Mouse (Mus musculus) kidney, embryonic 16.5 days (tissue): ENCODE results near the gene Pigl. TPM values are rescaled to one million over a fixed set of nuclear protein-coding genes. Genes with fewer than 3 reads are reported as not detected.
"Not testable (repeated sequence)": the region's sequence is repeated elsewhere in the genome, so short reads cannot be mapped to it uniquely, and the experiment has no call there.

Experiments used
- ATAC-seq: fragments of 200-750 bp; cut with Nextera tagmentation; 2 replicates; pipeline ENCODE4 v1.8.0; 2017; ENCODE audit warnings: moderate TSS enrichment; ENCODE audit not compliant: low FRiP score, low TSS enrichment
- H3K27ac ChIP-seq: fragments of 300-500 bp; sonication (generic); 2 replicates; pipeline ENCODE4 v1.5.1; 2014; ENCODE audit warnings: low read length
- H3K27me3 ChIP-seq: fragments of 300-500 bp; sonication (generic); 2 replicates; pipeline ENCODE4 v1.6.1; 2014; ENCODE audit warnings: low read length, control low read depth, mixed read lengths; ENCODE audit not compliant: insufficient read depth
- H3K36me3 ChIP-seq: fragments of 300-500 bp; sonication (generic); 2 replicates; pipeline ENCODE4 v1.6.1; 2014; ENCODE audit warnings: low read length, control low read depth, mixed read lengths; ENCODE audit not compliant: insufficient read depth
- H3K4me1 ChIP-seq: fragments of 300-500 bp; sonication (generic); 2 replicates; pipeline ENCODE4 v1.6.1; 2014; ENCODE audit warnings: low read length, control low read depth, mixed read lengths; ENCODE audit not compliant: insufficient read depth
- H3K4me2 ChIP-seq: fragments of 300-500 bp; sonication (generic); replicated peaks from 2 replicates; pipeline ENCODE4 v1.6.1; 2014; ENCODE audit warnings: low read depth, low read length
- H3K4me3 ChIP-seq: fragments of 300-500 bp; sonication (generic); 2 replicates; pipeline ENCODE4 v1.5.1; 2014; ENCODE audit warnings: mild to moderate bottlenecking, low read length
- H3K9ac ChIP-seq: fragments of 300-500 bp; sonication (generic); replicated peaks from 2 replicates; pipeline ENCODE4 v1.6.1; 2014; ENCODE audit warnings: low read length
- H3K9me3 ChIP-seq: fragments of 300-500 bp; sonication (generic); 2 replicates; pipeline ENCODE4 v1.6.1; 2016; ENCODE audit warnings: low read length, control low read depth
- WGBS: fragments of 180-500 bp; shearing (Covaris S2); extraction: QIAGEN DNeasy Blood & Tissue Kit; methylation state at CpG from one replicate; pipeline ENCODE4 v1.1.7; 2014; 5-methylcytosine and 5-hydroxymethylcytosine counted together
- polyA plus RNA-seq: library from polyadenylated mRNA; unstranded; fragments of >200 nt; fragmentation: Nextera tagmentation; extraction: Ambion mirVana; gene quantifications from 2 replicates; pipeline ENCODE4 v1.2.1, GENCODE M21; 2015

The Pigl gene
- polyA plus RNA-seq, 1 experiment from 2014 or later: 10.9 TPM

DNA sequence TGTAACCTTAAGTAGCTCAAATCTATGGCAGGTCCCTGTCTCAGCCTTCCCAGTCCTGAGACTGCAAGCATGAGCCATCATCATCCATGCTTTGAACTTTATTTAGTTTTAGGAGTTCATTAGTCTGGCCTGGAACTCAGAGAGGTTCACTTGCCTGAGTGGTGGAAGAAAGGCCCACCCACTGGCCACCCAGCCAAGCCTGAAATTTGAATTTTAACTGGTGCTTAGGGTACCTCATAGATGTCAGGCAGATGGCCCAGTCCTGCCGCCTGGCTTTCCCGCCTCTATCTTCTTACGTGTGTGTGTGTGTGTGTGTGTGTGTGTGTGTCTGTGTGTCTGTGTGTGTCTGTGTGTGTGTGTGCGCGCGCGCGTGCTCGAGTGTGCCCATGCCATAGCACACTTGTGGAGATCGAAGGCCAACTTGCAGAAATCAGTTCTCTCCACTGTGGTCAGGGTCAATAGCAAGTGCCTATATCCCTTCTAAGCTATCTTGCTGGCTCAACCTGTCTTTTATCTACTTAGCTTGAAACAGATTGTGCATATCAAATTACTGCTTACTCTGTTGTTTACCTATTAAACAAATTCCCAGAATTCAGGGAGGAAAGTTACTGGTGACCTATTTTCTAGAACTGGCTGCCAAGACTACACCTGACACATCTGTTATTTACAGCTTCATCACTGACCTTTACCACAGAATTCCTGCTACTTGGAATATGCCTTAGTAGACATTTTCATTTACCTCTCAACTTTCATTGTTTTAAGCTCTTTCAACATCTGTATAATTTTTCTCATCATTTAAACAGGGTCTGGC, 29.5 kb downstream of the Pigl start:
- no peak overlapping the region for H3K9ac ChIP-seq
- no peak overlapping the region for H3K27ac ChIP-seq
- H3K27me3 ChIP-seq: no peaks in the 10 kb centered on the region
- no peak for ATAC-seq
- H3K9me3 ChIP-seq: no peaks in the 10 kb centered on the region
- H3K36me3 ChIP-seq: no peaks in the 10 kb centered on the region
- no peak overlapping the region for H3K4me2 ChIP-seq
- no peaks in the 10 kb centered on the region for H3K4me1 ChIP-seq
- 93% methylated on average over 10 of the region's 10 CpGs for WGBS
- H3K4me3 ChIP-seq: no peak overlapping the region

GRCm38 (mm10) chr11:62493701-62494100, 35.4 kb downstream of the Pigl start:
- 96% methylated on average over 6 of the region's 6 CpGs for WGBS
- Histone ChIP-seq H3K27ac (no peak overlapping the region), H3K4me2 (no peak overlapping the region), H3K4me1 (peaks cover 16% of the 10 kb centered on the region), H3K36me3 (no peaks in the 10 kb centered on the region), H3K4me3 (no peak overlapping the region), H3K9ac (no peak overlapping the region), H3K9me3 (no peaks in the 10 kb centered on the region), H3K27me3 (no peaks in the 10 kb centered on the region)
- ATAC-seq: no peak

DNA sequence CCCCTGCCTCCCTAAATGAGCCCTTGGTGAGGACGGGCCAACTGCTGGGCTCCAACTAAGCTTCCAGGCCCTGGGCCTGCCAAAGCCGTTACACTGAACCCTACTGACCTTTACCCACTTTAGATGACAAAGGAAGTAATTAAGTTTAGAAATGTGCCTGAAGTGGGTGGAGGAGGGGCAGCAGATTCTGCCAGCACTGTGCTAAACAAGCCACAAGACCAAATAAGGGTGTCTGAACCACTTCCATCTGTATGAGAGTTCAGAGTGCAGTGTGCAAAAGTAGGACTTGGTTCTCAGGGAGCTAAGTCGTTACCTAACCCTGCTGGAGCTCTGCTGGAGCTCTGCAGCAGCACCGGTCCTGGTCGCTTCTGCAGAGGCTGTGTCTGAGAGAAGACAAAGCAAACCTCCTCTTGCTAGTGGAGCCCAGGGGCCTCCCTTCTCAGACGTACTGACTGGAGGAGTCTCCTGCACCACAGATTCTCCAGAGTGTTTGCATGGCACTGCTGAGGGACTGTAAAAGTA, 36.6 kb downstream of the Pigl start:
- peak; percentile 84 for ATAC-seq
- peaks cover 16% of the 10 kb centered on the region for H3K4me1 ChIP-seq
- 6% methylated on average over 6 of the region's 6 CpGs for WGBS
- H3K9me3 ChIP-seq: no peaks in the 10 kb centered on the region
- H3K27me3 ChIP-seq: no peaks in the 10 kb centered on the region
- no peaks in the 10 kb centered on the region for H3K36me3 ChIP-seq
- no peak overlapping the region for H3K4me3 ChIP-seq
- 0 out of 2 replicates have a peak overlapping the region, but pooled peaks have one; percentile 4 for H3K4me2 ChIP-seq
- peak overlapping the region; percentile 90 for H3K27ac ChIP-seq
- H3K9ac ChIP-seq: peak overlapping the region; percentile 51

- no peaks in the 10 kb centered on the region for H3K27me3 ChIP-seq
- peak overlapping the region; percentile 51; the same call in 1 of the 2 replicates for H3K9ac ChIP-seq
- no peaks in the 10 kb centered on the region for H3K36me3 ChIP-seq
- peaks cover 16% of the 10 kb centered on the region for H3K4me1 ChIP-seq
- H3K4me3 ChIP-seq: no peak overlapping the region
- ATAC-seq: peak; percentile 64
- no peaks in the 10 kb centered on the region for H3K9me3 ChIP-seq
- 19% methylated on average over 7 of the region's 10 CpGs for WGBS
- H3K27ac ChIP-seq: peak overlapping the region; percentile 90
- H3K4me2 ChIP-seq: 0 out of 2 replicates have a peak overlapping the region, but pooled peaks have one; percentile 4
These were observed 37.1 kb downstream of the Pigl start for GRCm38 (mm10) chr11:62495276-62495801.

GRCm38 (mm10) chr11:62496151-62496715, 38.0 kb downstream of the Pigl start:
- H3K4me1 ChIP-seq: peaks cover 16% of the 10 kb centered on the region
- no peaks in the 10 kb centered on the region for H3K9me3 ChIP-seq
- 57% methylated on average over 5 of the region's 5 CpGs for WGBS
- no peak overlapping the region for H3K4me3 ChIP-seq
- no peak overlapping the region for H3K27ac ChIP-seq
- no peak for ATAC-seq
- H3K27me3 ChIP-seq: no peaks in the 10 kb centered on the region
- H3K4me2 ChIP-seq: no peak overlapping the region
- H3K9ac ChIP-seq: no peak overlapping the region
- H3K36me3 ChIP-seq: no peaks in the 10 kb centered on the region

GRCm38 (mm10) chr11:62497181-62497580, 38.9 kb downstream of the Pigl start:
- Histone ChIP-seq H3K27me3 (no peaks in the 10 kb centered on the region), H3K4me1 (peaks cover 16% of the 10 kb centered on the region), H3K36me3 (no peaks in the 10 kb centered on the region), H3K4me3 (no peak overlapping the region), H3K9me3 (no peaks in the 10 kb centered on the region), H3K4me2 (no peak overlapping the region), H3K9ac (no peak overlapping the region), H3K27ac (no peak overlapping the region)
- no peak for ATAC-seq
- WGBS: 46% methylated on average over 3 of the region's 3 CpGs

- H3K27ac ChIP-seq: no peak overlapping the region
- H3K4me1 ChIP-seq: peaks cover 16% of the 10 kb centered on the region
- no peak overlapping the region for H3K4me2 ChIP-seq
- WGBS: 87% methylated on average over 2 of the region's 2 CpGs
- H3K9ac ChIP-seq: no peak overlapping the region
- H3K36me3 ChIP-seq: no peaks in the 10 kb centered on the region
- H3K9me3 ChIP-seq: no peaks in the 10 kb centered on the region
- no peak overlapping the region for H3K4me3 ChIP-seq
- H3K27me3 ChIP-seq: no peaks in the 10 kb centered on the region
- ATAC-seq: no peak
These were observed 40.5 kb downstream of the Pigl start for GRCm38 (mm10) chr11:62498802-62499201.

DNA sequence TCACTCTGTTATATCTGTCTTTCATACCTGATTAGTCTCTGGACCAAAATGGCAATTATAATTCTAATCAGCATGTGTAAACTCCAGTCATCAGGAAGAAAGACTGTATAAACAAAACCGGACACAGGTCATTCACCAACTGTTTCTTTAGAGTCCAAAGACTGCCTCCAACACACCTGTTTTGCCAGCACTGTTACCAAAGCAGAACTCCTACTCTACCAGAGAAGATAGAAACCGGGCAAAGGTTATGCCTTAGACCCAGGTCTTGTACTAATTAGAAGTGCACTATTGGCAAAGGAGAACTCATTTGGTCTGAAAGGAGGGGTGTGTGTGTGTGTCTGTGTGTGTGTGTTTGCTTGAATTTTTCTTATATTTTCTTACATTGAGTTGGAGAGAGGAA, 42.3 kb downstream of the Pigl start:
- H3K36me3 ChIP-seq: no peaks in the 10 kb centered on the region
- no peak overlapping the region for H3K9ac ChIP-seq
- no peak overlapping the region for H3K4me2 ChIP-seq
- no peak overlapping the region for H3K4me3 ChIP-seq
- no peak for ATAC-seq
- H3K4me1 ChIP-seq: peaks cover 2% of the 10 kb centered on the region
- H3K27me3 ChIP-seq: no peaks in the 10 kb centered on the region
- H3K27ac ChIP-seq: no peak overlapping the region
- no peaks in the 10 kb centered on the region for H3K9me3 ChIP-seq
- 83% methylated on average over 2 of the region's 2 CpGs for WGBS

GRCm38 (mm10) chr11:62507683-62508082, 49.4 kb downstream of the Pigl start:
- Histone ChIP-seq H3K9ac (no peak overlapping the region), H3K4me2 (no peak overlapping the region), H3K4me3 (no peak overlapping the region), H3K27ac (no peak overlapping the region), H3K36me3 (no peaks in the 10 kb centered on the region), H3K27me3 (no peaks in the 10 kb centered on the region), H3K9me3 (no peaks in the 10 kb centered on the region), H3K4me1 (no peaks in the 10 kb centered on the region)
- ATAC-seq: no peak
- 75% methylated on average over 4 of the region's 4 CpGs for WGBS

- WGBS: 91% methylated on average over 13 of the region's 13 CpGs
- not testable (repeated sequence) for H3K4me2 ChIP-seq, H3K36me3 ChIP-seq, H3K4me1 ChIP-seq, H3K4me3 ChIP-seq, H3K9me3 ChIP-seq, ATAC-seq, H3K27ac ChIP-seq, H3K9ac ChIP-seq, H3K27me3 ChIP-seq
These were observed 50.1 kb downstream of the Pigl start for GRCm38 (mm10) chr11:62508365-62508764.
